13 mouse cellular contexts compared by ENCODE assay signal in genomic region chr17:8343416-8343815, GRCm38 (mm10). TPM values are rescaled to one million over a fixed set of nuclear protein-coding genes. Genes with fewer than 3 reads are reported as not detected.
DNase-seq lines count a peak whose midpoint lies in the region; ATAC-seq and TF ChIP-seq lines count a peak whose summit lies in the region.
"Had no signal": no experiment of that assay in that cellular context is flagged by ENCODE, and none has a peak within 500 bp of the region (broad histone marks: within the 10 kb centered on the region; RNA-seq: fewer than 3 reads in every experiment).

No protein-coding gene starts in this region.

- peaks cover 29% of the 10 kb centered on the region for H3K4me1 ChIP-seq in forebrain, postnatal 0 days (ENCODE audit: insufficient read depth)
- peaks cover 25% of the 10 kb centered on the region for H3K4me1 ChIP-seq in forebrain, embryonic 12.5 days
- H3K4me1 ChIP-seq in kidney, embryonic 15.5 days, result peaks cover 26% of the 10 kb centered on the region

- no peaks in the 10 kb centered on the region for H3K27me3 ChIP-seq in forebrain, postnatal 0 days (ENCODE audit: insufficient read depth, low read length)
- peaks cover 49% of the 10 kb centered on the region for H3K27me3 ChIP-seq in forebrain, embryonic 12.5 days
- peaks cover 48% of the 10 kb centered on the region for H3K27me3 ChIP-seq in kidney, embryonic 15.5 days

- H3K9me3 ChIP-seq in forebrain, postnatal 0 days (ENCODE audit: low read length), result no peaks in the 10 kb centered on the region
- H3K9me3 ChIP-seq in forebrain, embryonic 12.5 days, result no peaks in the 10 kb centered on the region
- H3K9me3 ChIP-seq in kidney, embryonic 15.5 days (replicated peaks), result no peaks in the 10 kb centered on the region

- 61% methylated on average over 6 of the region's 6 CpGs for WGBS in forebrain, postnatal 0 days
- WGBS in forebrain, embryonic 12.5 days, result 81% methylated on average over 6 of the region's 6 CpGs
- WGBS in kidney, embryonic 15.5 days, result 56% methylated on average over 6 of the region's 6 CpGs

- H3K4me2 ChIP-seq in forebrain, postnatal 0 days (ENCODE audit: low read depth), result peak overlapping the region; percentile 99
- H3K4me2 ChIP-seq in forebrain, embryonic 12.5 days, result no peak overlapping the region
- H3K4me2 ChIP-seq in kidney, embryonic 15.5 days, result 0 out of 2 replicates have a peak overlapping the region, but pooled peaks have one; percentile 23
- H3K4me2 ChIP-seq: heart, embryonic 11.5 days; liver, embryonic 11.5 days had no signal

- no peaks in the 10 kb centered on the region for H3K36me3 ChIP-seq in forebrain, postnatal 0 days (ENCODE audit: insufficient read depth)
- no peaks in the 10 kb centered on the region for H3K36me3 ChIP-seq in forebrain, embryonic 12.5 days (replicated peaks)
- no peaks in the 10 kb centered on the region; the same call in 1 of the 2 replicates for H3K36me3 ChIP-seq in kidney, embryonic 15.5 days

- H3K9ac ChIP-seq in forebrain, postnatal 0 days, result no peak overlapping the region
- no peak overlapping the region for H3K9ac ChIP-seq in forebrain, embryonic 12.5 days
- H3K9ac ChIP-seq in kidney, embryonic 15.5 days, result no peak overlapping the region

- TF ChIP-seq CTCF in forebrain, postnatal 0 days (IDR thresholded peaks at IDR 0.05; ENCODE audit: low read depth), result no peak

- H3K4me3 ChIP-seq in forebrain, postnatal 0 days (ENCODE audit: low read depth, low read length), result no peak overlapping the region
- no peak overlapping the region for H3K4me3 ChIP-seq in forebrain, embryonic 12.5 days (replicated peaks)
- H3K4me3 ChIP-seq in kidney, embryonic 15.5 days (replicated peaks), result no peak overlapping the region

- no peak for ATAC-seq in forebrain, postnatal 0 days
- no peak for ATAC-seq in forebrain, embryonic 12.5 days (ENCODE audit: low FRiP score)
- no peak for ATAC-seq in kidney, embryonic 15.5 days (replicated peaks; ENCODE audit: low FRiP score)

- no peak for DNase-seq in forebrain, postnatal 0 days
- peak; percentile 45 for DNase-seq in layer of hippocampus, adult 11-12 months (ENCODE audit: low spot score)
- no peak for DNase-seq in layer of hippocampus, postnatal 14 days (ENCODE audit: low spot score in 2 of 2)
- DNase-seq in brain, adult 2 months (ENCODE audit: low read depth, low spot score), result peak; percentile 69
- no peak for DNase-seq in testis, postnatal 10 days (ENCODE audit: low spot score)
- no peak for DNase-seq in embryo, embryonic 10.5 days (ENCODE audit: low spot score)
- DNase-seq: lung, postnatal 36 days had no signal

- no peak overlapping the region for H3K27ac ChIP-seq in forebrain, postnatal 0 days (ENCODE audit: low read depth, low read length)
- no peak overlapping the region for H3K27ac ChIP-seq in forebrain, embryonic 12.5 days
- no peak overlapping the region for H3K27ac ChIP-seq in kidney, embryonic 15.5 days

RNA-seq across cellular contexts. Expression of gene Prr18, which starts 6.2 kb away (rescaled TPM):
- 22.8 and 24.0 TPM in 2 replicates for total RNA-seq in forebrain, postnatal 0 days (2014; rRNA removed)
- 11.1 and 15.6 TPM in 2 replicates for polyA plus RNA-seq in forebrain, postnatal 0 days (2015; fragmentation: Nextera tagmentation; extraction: Ambion mirVana)
- polyA plus RNA-seq in forebrain, embryonic 12.5 days (2016; fragmentation: Nextera tagmentation; extraction: Ambion mirVana), result 3.7 and 4.1 TPM in 2 replicates
- 10 to 100 TPM; 12.2 to 13.6 TPM for total RNA-seq in layer of hippocampus, postnatal 14 days (2021)
- polyA plus RNA-seq in kidney, embryonic 15.5 days (2015; fragmentation: Nextera tagmentation; extraction: Ambion mirVana), result 0.30 and 0.42 TPM in 2 replicates

RNA-seq across cellular contexts. Expression of gene T2, which starts 12.4 kb away (rescaled TPM):
- total RNA-seq in forebrain, postnatal 0 days (2014; rRNA removed), result 0.69 and 1.8 TPM in 2 replicates
- polyA plus RNA-seq in forebrain, postnatal 0 days (2015; fragmentation: Nextera tagmentation; extraction: Ambion mirVana), result 0.51 and 0.60 TPM in 2 replicates
- 0.44 and 0.55 TPM in 2 replicates for polyA plus RNA-seq in forebrain, embryonic 12.5 days (2016; fragmentation: Nextera tagmentation; extraction: Ambion mirVana)
- total RNA-seq in layer of hippocampus, postnatal 14 days (2021), result under 1 TPM; 0.64 to 0.88 TPM
- 0.26 and 0.66 TPM in 2 replicates for polyA plus RNA-seq in kidney, embryonic 15.5 days (2015; fragmentation: Nextera tagmentation; extraction: Ambion mirVana)
- total RNA-seq: gastrocnemius, adult 8-10 months; MEL had no signal

RNA-seq across cellular contexts. Expression of gene Sft2d1, which starts 32.5 kb away (rescaled TPM):
- total RNA-seq in forebrain, postnatal 0 days (2014; rRNA removed), result 119 and 138 TPM in 2 replicates
- 196 and 226 TPM in 2 replicates for polyA plus RNA-seq in forebrain, postnatal 0 days (2015; fragmentation: Nextera tagmentation; extraction: Ambion mirVana)
- polyA plus RNA-seq in forebrain, embryonic 12.5 days (2016; fragmentation: Nextera tagmentation; extraction: Ambion mirVana), result 86.3 and 87.8 TPM in 2 replicates
- 10 to 100 TPM; 55.7 to 58.9 TPM for total RNA-seq in layer of hippocampus, postnatal 14 days (2021)
- polyA plus RNA-seq in kidney, embryonic 15.5 days (2015; fragmentation: Nextera tagmentation; extraction: Ambion mirVana), result 77.8 and 81.4 TPM in 2 replicates

Comparison
In these comparisons a context has a peak if more than half of its experiments do, and no peak if none do; other contexts are left out.
1. DNase-seq: peak in layer of hippocampus, adult 11-12 months (single experiment) and brain, adult 2 months (single experiment); none in forebrain, postnatal 0 days (single experiment), layer of hippocampus, postnatal 14 days (0 of 2), testis, postnatal 10 days (single experiment) and embryo, embryonic 10.5 days (single experiment).